Mouse (Mus musculus) urinary bladder, postnatal 10 days (tissue): ENCODE results near the gene Tsc22d3.
A peak's percentile ranks its signal among the peaks of the same experiment; 100 is the strongest.
"Not testable (repeated sequence)": the region's sequence is repeated elsewhere in the genome, so short reads cannot be mapped to it uniquely, and the experiment has no call there.

Experiments
- DNase-seq: peaks from one replicate; pipeline ENCODE4 v3.0.0; 2022; ENCODE audit warnings: low spot score

Tsc22d3 gene

DNA sequence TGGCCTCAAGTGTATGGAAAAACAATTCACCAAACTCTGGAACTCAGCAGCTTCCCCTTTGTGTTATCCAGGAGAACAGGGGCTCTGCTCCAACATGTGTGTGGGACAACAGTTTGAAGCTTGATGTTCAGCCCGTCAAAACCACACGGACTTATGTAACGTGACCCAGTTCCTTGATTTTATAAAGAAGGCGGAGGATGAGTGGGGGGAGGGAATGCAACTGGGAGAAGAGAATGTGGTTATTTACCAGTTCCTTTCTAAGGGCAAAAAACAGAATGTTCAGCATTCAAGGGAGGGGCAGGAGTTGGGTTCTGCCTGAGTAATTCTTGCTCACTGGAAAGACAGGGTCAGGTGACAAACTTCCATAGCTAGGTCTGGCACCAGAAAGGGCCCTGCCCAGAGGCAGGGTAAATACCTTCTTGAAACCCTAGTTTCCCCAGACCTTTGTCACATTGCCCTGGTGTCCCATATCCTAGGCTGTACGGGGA is 71.3 kb downstream of the Tsc22d3 start:
- no peak for DNase-seq

DNA sequence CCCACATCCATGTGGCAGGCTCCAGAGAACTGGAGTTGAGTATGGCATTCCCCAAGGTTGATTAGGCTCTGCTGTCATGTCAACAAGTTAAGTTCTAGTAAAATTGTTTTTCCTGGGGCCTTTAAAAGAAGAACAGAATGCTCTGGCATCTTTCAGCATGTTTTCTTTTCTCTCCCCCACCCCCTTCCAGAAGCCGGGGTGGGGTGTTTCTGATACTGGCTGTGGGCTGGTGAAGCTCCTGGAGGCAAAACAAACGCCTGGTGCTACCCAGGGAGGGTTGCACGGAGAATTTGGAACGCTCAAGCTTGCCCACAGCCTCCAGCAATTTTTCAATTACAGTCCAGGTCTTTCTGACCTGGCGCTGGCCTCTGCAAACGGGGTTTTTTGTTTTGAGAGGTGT is 73.2 kb downstream of the Tsc22d3 start:
- DNase-seq = no peak

DNA sequence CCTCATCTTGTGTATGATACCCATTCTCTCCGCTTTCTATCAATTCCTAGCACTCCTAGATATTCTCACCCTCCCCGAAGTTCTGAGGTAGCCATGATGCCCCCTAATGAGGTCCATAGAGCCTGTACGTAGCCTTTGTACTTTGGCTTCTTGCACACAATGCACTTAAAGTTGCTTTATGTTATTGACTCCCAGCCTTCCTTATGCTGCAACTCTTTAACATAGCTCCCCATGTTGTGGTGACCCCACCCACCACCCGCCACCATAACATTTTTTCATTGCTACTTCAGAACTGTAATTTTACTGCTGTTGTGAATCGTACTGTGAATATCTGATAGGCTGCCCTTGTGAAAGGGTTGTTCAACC is 74.2 kb downstream of the Tsc22d3 start:
- DNase-seq = no peak

DNA sequence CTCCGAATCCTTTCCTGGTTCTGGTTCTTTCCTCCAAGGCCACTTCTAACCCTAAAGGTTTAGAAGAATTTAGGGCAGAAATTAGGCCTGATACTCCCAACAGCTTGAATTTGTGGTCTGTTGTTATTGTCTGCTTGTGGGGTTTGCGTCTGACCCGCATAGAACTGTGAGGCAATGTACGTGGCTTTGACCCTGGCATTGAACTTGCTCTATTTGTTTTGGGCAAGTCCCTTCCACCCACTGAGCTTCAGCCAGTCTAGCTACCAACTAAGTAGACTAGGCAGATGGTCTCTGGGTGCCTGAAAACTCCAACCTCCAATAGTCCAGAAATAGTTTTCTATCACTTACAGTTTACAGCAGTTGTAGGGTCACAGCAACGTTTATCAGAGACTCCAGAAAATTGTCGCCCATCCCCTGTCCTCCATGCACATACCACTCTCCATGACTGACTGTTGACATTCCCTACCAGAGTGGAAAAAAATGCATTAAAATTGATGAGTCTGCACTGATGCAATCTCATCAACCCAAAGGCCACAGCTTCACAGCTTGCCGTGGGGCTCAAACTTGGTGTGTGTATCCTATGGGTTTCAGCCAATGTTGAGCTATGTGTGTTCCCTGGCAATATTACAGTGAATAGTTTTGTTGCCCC is 74.7 kb downstream of the Tsc22d3 start:
- no peak for DNase-seq

DNA sequence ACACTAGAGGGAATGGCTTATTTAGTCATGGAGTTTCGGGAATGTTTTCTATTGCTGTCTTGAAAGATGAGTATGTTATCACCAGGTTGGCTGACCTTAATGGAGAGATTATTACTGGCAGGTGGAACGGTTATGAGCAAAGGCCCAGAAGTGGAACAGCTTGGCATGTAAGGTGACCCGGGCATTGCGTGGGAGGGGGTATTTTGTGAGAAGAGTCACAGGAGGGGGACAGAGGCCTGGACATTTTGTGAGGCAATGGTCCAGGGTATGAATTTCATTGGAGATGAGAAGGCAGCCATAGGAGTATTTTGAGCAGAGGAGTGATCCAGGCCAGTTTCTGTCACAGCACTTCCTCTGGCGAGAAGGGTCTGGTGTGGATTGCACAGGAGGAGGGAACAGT is 76.2 kb downstream of the Tsc22d3 start:
- DNase-seq = no peak

DNA sequence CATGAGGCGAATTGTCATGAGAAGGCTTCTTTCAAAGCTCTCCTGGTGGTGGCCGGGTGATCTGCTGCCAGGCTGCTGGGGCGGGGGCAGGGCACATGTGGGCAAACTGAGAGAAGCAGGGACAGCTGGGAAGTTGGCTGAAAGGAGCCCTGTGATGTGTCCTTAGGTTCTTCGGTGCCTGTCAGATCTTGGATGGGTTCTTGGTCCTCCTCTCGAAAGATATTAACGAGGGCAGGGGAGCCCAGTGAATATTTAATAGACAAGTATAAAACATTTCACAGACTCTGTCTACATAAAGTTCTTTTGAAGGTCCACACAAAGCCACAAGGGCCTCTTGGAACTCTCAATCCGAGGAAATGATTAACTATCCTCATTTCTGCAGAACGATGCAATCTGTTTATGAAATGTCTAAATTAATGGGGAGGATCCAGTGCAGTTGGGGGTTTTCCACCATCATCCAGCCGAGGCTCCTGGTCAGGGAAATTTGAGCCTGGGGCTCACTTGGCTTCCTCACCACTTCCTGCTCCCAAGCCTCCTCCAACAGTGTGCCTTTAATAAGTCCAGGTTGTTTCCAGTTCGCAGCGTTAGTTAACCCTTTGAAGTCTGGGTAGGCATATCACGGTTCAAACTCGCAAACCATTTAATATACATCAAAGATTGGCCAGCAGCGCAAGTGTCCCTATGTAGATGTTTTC is 78.2 kb downstream of the Tsc22d3 start:
- no peak for DNase-seq

DNA sequence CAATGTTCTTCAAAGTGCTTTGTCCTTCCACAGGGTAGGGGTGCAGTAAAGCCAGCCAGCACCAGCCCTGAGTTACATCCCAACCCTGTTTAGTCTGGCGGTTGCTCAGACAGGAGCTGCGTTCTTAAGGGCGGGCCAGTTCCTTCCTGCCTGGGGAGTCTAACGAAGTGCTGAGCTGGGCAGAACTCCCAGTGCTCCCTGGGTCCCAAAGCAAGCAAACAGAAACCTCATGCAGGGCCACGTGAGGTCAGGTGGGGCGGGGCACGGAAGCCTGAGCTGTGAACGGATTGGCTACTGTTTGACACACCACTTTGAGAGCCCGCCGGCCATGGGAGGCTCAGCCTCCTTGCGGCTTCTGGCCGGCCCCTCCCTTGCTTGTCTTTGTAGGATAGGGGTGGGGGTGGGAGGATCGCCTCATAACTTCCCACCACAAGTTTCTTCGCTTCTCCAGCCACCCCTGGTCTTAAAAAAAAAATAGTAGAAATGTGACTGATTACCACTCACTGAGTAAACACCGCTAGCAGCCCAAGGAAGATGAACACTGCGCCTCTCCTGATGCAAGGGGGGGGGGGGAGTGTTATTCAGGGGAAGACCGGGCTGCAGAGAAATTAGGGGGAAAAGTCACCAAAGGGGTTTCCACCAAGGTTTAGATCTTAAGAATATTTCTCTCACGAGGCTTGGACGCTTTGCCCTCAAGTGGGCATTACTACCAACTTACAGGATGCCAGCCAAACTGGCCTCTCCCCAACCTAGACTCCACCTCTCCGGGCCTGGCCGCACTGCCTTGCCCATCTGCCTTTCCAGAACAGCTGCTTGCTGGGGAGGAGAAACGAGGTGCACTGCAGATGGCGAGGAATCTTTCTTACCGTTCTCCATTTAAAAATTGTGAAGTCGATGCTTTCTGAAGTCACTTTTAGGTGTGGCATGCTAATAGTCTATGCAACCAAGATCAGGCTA is 80.0 kb downstream of the Tsc22d3 start:
- DNase-seq = peak; percentile 32

DNA sequence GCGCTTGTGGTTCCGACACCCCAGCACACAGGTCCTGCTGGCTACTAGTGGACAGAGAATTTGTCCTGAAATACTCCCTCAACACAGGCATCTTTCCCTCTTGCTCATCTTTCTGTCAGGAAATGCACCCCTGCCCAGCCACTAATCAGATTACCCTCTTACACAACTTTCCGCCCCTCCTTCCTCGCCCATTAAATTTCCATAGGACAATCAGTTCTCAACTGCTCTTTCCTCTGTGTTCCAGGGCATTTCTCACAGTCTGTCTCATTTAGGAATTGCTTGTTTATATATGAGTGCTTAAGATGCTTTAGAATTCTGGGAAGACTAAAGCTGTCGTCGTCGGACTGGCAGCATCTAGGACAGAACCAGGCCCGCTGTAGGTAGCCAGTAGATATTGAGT is 82.1 kb downstream of the Tsc22d3 start:
- no peak for DNase-seq

DNA sequence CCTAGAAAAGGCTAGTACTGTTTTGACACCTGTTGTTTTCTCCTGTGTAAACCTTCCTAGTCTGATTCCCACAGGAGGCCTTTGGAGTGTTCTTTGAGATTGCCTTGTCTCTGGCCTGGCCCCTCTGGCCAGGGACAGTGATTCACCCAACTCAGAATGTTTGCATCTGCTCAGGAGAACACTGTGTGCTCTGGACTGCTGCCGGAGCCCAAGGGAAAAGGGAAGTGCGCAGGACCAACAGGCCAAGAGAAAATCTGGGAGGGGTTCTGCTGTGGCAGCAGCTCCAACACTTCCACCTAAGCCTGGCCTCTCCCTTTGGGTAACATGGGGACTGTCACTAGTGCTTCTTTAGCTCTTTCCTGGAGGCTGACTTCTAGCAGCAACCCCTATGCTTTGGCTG is 87.1 kb downstream of the Tsc22d3 start:
- DNase-seq = no peak

DNA sequence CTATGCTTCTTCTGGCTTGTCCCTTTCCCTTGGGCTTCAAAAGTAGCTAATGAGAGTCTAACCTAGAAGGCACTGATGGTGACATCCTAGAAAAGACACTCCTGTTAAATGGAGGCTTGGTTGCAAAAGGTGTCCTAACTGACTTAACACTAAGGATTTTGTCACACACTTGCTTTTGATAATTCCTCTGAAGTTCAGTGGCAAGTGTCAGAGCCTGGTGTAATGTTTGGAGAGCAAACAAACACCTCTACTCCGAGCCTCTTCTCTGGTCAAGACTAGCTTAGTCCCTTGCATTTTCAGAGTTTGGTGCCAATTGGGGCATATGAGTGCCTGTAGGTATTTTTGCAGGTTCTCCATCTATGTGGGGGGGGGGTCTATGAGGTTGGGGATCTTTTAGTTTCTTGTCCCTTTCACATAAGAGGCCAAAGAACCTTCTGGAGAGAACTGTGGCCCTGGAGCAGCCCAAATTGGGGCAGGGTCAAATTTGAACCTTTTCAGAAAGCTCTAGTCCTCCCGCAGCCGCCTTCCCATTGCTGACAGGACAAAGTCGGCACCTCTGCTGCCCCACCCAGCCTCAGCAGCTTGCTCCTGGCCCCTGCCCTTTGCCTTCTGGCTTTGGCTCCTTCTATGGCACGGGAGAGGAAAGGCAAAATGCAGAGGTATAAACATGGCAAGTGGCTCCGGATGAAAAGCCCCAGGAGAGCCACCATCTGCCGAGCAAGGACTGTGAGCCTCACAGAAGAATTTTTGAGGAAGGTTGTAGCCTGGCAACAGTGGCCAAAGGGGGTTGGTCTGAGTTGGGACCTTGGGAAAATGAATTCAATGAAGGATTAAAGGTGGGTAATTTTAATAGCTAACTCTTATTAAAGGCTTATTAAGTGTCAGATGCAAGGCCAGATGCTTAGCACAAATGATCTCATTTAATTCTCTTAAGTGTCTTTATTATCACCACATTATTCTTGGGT is 88.5 kb downstream of the Tsc22d3 start:
- DNase-seq = no peak

DNA sequence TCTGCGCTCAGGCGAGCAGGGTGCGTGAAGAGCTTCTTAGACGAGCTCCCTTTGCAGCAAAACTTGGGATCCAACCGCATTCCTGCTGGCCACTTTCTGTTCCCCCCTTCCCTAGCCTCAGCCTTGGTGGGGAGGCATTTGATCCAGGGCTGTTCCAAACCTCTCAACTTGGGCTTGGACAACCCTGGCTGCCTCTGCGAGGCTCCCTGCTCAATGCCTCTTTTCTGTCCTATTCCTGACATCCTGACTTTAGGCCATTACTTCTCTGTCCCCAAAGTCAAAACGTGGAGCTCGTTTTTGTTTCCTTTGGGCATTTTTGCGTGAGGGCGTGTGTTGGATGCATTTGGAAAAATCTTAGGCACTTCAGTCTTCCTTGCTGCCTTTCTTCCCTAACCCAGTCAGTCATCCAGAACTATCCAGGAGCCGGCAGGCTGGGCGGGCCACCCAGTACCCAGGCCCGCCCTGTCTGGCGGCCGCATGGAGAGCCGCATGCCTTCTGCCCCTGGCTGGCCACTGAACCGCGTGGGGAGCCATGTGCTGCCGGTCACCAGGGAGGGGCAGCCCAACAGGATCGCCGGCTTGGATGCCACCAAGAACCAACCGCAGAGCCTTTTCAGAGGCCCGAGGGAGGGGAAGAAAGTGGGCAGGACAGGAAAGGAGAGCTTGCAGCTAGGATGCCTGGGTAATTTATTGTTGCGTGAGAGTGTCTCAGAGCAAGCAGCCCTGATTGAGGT is 89.6 kb downstream of the Tsc22d3 start:
- no peak for DNase-seq

DNA sequence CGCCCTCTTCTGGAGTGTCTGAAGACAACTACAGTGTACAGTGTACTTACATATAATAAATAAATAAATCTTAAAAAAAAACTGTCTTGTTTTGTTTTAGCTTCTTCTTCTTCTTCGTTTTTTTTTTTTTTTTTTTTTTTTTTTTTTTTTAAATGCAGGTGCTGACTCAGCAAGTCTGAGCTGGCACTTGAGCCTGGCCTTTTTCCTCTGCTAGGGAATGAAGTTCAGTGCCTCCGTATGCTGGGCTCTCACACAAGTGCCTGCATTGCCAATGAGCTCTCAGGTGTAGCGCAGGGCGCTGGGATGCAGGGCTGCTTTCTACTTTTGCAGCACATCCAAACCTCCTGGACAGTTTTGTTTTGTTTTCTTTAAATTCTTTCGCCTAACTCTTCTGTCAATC is 90.6 kb downstream of the Tsc22d3 start:
- DNase-seq = no peak

DNA sequence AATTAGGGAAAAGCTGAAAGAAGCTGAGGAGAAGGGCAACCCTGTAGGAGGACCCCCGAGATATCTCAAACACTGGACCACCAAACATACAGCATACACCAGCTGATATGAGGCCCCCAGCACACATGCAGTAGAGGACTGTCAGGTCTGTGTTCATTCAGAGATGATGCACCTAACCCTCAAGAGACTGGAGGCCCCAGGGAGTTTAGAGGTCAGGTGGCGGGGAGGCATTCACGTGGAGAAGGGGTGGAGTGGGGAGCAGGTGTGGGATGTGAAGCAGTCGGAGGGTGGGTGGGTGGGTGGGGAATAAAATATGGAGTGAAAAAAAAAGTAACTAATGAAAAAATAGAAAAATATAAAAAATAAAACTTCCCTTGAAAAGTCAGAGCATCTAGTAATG is 91.7 kb downstream of the Tsc22d3 start:
- not testable (repeated sequence) for DNase-seq

DNA sequence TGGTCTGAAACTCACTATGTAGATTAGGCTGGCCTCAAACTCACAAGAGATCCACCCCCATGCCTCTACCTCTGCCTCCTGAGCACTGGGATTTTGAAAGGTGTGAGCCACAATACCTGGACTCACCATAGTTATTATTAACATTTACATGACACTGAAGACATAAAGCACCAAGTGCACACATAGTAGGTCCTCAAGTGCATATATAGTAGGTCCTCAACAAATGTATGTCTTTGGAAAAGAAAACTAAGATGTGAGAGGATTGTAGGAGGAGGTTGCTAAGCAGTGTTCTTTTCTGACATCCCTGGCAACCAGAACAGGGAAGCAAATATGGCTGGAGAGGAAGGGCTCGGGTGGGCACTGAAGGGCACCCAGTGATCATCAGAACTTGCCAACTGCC is 93.1 kb downstream of the Tsc22d3 start:
- no peak for DNase-seq

DNA sequence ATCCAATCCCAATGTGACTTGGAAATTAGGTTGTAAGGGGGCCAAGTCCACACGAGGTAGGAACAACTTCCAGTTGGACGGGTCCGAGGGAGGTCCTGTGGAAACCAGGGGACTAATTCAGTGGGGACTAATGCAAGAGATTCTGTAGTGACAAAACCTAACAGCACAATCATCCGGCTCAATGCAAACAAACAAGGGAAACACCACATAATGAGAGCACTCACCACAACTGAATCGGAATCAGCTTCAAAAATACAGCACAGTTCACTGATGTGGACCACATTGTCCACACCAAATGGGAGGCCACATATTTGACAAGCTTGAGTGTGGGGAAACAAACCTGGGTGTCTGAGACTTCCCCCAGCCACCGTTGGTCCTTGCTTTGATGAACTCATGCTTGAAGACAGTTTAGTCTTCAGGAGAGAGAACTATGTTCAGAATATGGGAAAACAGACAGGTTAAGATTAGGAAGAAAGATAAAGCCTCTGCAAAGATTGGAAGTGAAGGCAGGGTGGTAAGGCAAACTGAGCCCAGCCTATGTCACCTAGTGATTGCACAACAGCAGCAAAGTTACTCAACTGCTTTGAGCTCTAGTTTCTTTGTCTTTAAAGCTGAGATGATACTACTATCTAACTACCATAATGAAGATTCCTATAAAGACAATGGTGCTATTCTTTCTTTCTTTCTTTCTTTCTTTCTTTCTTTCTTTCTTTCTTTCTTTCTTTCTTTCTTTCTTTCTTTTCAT is 93.9 kb downstream of the Tsc22d3 start:
- no peak for DNase-seq

DNA sequence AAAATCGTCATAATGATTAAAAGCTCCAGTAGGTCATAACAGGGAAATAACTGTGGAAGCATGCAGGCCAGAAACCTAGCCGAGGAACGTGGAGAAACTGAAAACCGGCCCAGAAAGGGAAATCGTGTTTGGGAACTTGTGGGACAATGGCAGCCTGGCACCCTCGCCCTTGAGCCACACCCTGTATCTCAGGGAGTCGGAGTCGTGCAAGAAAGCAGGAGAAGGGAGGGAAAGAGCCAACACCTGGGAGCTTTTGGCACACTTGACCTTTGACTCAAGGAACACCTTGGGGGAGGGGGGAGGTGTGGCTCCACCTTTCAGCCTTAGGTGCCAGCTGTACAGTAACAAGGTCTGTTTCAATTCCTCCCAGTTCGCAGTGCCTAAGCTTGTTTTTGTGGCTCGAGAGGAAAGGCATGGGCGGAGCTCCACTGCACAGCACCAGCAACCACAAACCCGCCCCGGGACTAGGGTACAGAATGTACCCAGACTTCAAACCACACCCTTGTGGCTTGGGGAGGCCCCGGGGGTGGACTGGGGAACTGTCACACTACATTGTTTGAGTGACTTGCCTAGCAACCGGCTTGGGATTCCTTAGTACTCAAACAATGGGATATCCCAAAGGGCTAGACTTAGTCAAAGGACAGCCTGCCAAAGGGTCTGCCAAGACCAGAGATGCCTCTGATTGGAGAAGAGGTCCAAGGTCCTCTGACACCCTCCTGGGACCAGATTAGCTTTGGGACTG is 94.8 kb downstream of the Tsc22d3 start:
- DNase-seq = no peak

DNA sequence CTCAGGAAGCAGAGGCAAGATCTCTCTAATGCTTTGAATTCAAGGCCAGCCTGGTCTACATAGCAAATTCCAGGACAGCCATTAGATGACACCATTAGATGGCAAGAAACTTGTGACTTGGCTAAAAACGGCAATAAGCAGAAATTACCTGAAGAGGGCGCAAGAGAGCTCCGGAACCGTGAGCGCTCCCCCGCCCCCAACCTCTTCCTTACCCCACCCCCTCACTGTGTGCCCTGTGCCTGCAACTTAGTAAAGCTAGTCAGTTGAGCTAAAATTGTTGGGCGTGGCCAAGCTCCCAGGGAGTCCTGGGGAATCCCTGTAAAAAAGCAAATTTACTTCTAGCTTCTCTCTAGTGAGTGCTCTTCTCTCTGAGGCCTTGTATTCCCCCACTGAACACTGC is 96.6 kb downstream of the Tsc22d3 start:
- no peak for DNase-seq

DNA sequence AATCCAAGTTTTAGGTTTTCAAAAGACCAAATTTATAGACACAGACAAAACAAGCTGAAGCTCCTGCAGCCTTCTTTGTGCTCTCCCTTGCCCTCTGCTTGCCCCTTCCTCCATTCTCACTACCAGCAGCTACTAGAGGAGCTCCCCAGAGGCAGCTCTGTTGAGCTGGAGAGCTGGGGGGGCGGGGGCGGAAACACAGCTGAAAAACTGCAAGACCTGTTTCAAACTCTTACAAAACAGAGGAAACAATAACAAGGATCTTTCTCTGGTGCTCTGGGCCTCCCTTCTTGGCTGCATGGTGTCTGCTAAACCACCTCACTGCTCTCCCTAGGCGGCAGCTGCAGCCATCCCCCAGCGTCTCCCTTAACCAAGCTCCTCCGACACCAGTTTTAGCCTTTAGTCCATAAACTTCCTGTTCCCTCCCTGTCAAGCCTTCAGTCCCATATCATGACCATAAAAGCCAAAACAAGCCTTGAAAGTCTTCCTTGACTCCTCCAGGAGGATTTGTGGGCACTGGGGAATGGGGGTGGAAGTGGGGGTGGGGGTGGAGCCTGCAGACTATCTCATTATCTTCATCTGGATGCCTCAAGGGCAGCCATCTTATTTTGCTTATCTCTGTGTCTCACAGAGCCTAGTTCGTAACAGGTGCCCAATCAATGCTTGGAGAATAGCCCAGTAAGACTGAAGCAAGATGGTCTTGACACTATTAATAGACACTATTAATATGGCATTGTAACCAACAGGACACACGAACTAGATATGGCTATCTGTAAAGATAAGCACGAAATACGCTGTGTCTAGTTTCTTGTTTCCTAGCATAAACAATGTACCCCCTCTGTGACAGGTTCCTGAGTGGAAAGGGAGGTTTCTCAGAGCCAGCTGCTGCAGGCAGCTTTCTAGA is 98.8 kb downstream of the Tsc22d3 start:
- no peak for DNase-seq
